Mouse (Mus musculus) brain, adult 10 weeks (tissue): ENCODE data around the gene Ppp2r1a. TPM values are rescaled to one million over a fixed set of nuclear protein-coding genes. Genes with fewer than 3 reads are reported as not detected.

Source experiments
- polyA plus RNA-seq: library from polyadenylated mRNA; stranded (reverse); fragments of 350-450 nt; fragmentation: Illumina TruSeq; extraction: RNeasy Lipid Tissue Mini Kit (QIAGEN cat#74804); gene quantifications from one replicate; pipeline ENCODE4 v1.2.3, GENCODE M21; 2015; ENCODE audit warnings: low read depth, low replicate concordance

Ppp2r1a gene
- 515 TPM for polyA plus RNA-seq

GRCm38 (mm10) chr17:20944985-20945891 lies at the start of gene Ppp2r1a:
TSS of gene Ppp2r1a (plus strand) at chr17:20945311.

GRCm38 (mm10) chr17:20904991-20905390 lies 40.1 kb upstream of the Ppp2r1a start, which contains the start of gene Vmn1r231:
TSS of gene Vmn1r231 (minus strand) at chr17:20905091.

GRCm38 (mm10) chr17:20919614-20920013 lies 25.5 kb upstream of the Ppp2r1a start, which contains the start of gene Vmn1r232:
TSS of gene Vmn1r232 (minus strand) at chr17:20919714.

DNA sequence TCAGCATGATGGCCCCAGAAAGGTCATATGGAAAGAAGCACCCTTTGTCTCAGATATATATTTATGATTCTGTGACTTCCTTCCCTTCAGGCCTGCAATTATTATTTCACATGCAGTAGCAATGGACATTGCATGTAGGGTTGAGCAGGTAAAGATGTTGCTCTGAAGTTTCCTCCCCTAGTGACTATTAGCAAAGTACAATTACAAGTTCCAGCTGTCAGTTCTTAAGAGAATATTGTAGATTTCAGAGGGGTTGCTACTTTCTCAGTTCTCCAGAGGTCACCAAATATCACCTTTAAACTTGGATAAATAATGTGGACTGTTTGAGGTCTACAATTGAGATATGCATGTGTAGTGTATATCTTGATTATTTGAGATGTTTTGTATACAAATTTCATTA lies 51.3 kb downstream of the Ppp2r1a start, which contains the start of gene Vmn1r233:
TSS of gene Vmn1r233 (minus strand) at position 101 of the 400 bp plus-strand sequence.

GRCm38 (mm10) chr17:21008382-21009331 lies 63.5 kb downstream of the Ppp2r1a start, which contains the start of gene Zfp160:
TSS of gene Zfp160 (plus strand) at chr17:21008903.

Other genes with a start within 250 kb of the Ppp2r1a start
- not detected for gene Vmn1r227, start 215.5 kb upstream of the Ppp2r1a start, polyA plus RNA-seq
- not detected for gene Vmn1r228, start 159.2 kb upstream of the Ppp2r1a start, polyA plus RNA-seq
- gene Vmn1r229, start 133.8 kb upstream of the Ppp2r1a start, polyA plus RNA-seq: not detected
- not detected for gene Vmn1r230, start 104.9 kb upstream of the Ppp2r1a start, polyA plus RNA-seq
- not detected for gene Vmn1r231, start 40.2 kb upstream of the Ppp2r1a start, polyA plus RNA-seq
- not detected for gene Vmn1r232, start 25.6 kb upstream of the Ppp2r1a start, polyA plus RNA-seq
- not detected for gene Vmn1r233, start 51.2 kb downstream of the Ppp2r1a start, polyA plus RNA-seq
- 21.0 TPM for gene Zfp160, start 63.6 kb downstream of the Ppp2r1a start, polyA plus RNA-seq